Mouse (Mus musculus) forebrain, embryonic 13.5 days (tissue): ENCODE results near the gene Kmt2b. TPM values are rescaled to one million over a fixed set of nuclear protein-coding genes. Genes with fewer than 3 reads are reported as not detected.

ENCODE experiments used
- ATAC-seq: fragments of 200-750 bp; cut with Nextera tagmentation; 2 replicates; pipeline ENCODE4 v1.8.0; 2017
- H3K27ac ChIP-seq: fragments of 300-500 bp; sonication (generic); 2 replicates; pipeline ENCODE4 v1.5.1; 2015; ENCODE audit warnings: inconsistent platforms, mild to moderate bottlenecking, moderate library complexity
- H3K27me3 ChIP-seq: fragments of 300-500 bp; sonication (generic); 2 replicates; pipeline ENCODE4 v1.6.1; 2015; ENCODE audit warnings: mild to moderate bottlenecking, inconsistent platforms
- H3K36me3 ChIP-seq: fragments of 300-500 bp; sonication (generic); 2 replicates; pipeline ENCODE4 v1.6.1; 2015; ENCODE audit warnings: mild to moderate bottlenecking, inconsistent platforms; ENCODE audit not compliant: poor library complexity, severe bottlenecking
- H3K4me1 ChIP-seq: fragments of 300-500 bp; sonication (generic); 2 replicates; pipeline ENCODE4 v1.6.1; 2015; ENCODE audit warnings: inconsistent platforms
- H3K4me2 ChIP-seq: fragments of 300-500 bp; sonication (generic); 2 replicates; pipeline ENCODE4 v1.6.1; 2015; ENCODE audit warnings: inconsistent platforms, mild to moderate bottlenecking, moderate library complexity
- H3K4me3 ChIP-seq: fragments of 300-500 bp; sonication (generic); 2 replicates; pipeline ENCODE4 v1.5.1; 2015; ENCODE audit warnings: mild to moderate bottlenecking, inconsistent platforms
- H3K9ac ChIP-seq: fragments of 300-500 bp; sonication (generic); 2 replicates; pipeline ENCODE4 v1.6.1; 2015; ENCODE audit warnings: mild to moderate bottlenecking, inconsistent platforms
- H3K9me3 ChIP-seq: fragments of 300-500 bp; sonication (generic); replicated peaks from 2 replicates; pipeline ENCODE4 v1.6.1; 2016; ENCODE audit warnings: inconsistent platforms
- WGBS: fragments of 180-500 bp; shearing (Covaris S2); methylation state at CpG from one replicate; pipeline ENCODE4 v1.1.7; 2015; 5-methylcytosine and 5-hydroxymethylcytosine counted together
- polyA plus RNA-seq: library from polyadenylated mRNA; unstranded; fragments of >200 nt; fragmentation: Nextera tagmentation; extraction: Ambion mirVana; gene quantifications from 2 replicates; pipeline ENCODE4 v1.2.1, GENCODE M21; 2015

Gene Kmt2b
- polyA plus RNA-seq, 1 experiment from 2014 or later, result 11.6 TPM

GRCm38 (mm10) chr7:30614454-30614853, 25.9 kb upstream of the Kmt2b start:
- no peaks in the 10 kb centered on the region for H3K27me3 ChIP-seq
- H3K4me3 ChIP-seq, result no peak overlapping the region
- ATAC-seq, result no peak
- H3K36me3 ChIP-seq, result peaks cover 41% of the 10 kb centered on the region
- 85% methylated on average over 2 of the region's 2 CpGs for WGBS
- H3K4me2 ChIP-seq, result no peak overlapping the region
- H3K27ac ChIP-seq, result no peak overlapping the region
- no peak overlapping the region for H3K9ac ChIP-seq
- H3K9me3 ChIP-seq, result no peaks in the 10 kb centered on the region
- H3K4me1 ChIP-seq, result no peaks in the 10 kb centered on the region

GRCm38 (mm10) chr7:30613529-30614112, 25.1 kb upstream of the Kmt2b start:
- H3K9me3 ChIP-seq, result no peaks in the 10 kb centered on the region
- H3K4me1 ChIP-seq, result no peaks in the 10 kb centered on the region
- H3K27me3 ChIP-seq, result no peaks in the 10 kb centered on the region
- H3K4me2 ChIP-seq, result no peak overlapping the region
- peak; percentile 48; the same call in 1 of the 2 replicates for ATAC-seq
- H3K36me3 ChIP-seq, result peaks cover 32% of the 10 kb centered on the region
- no peak overlapping the region for H3K9ac ChIP-seq
- H3K27ac ChIP-seq, result no peak overlapping the region
- WGBS, result 22% methylated on average over 14 of the region's 14 CpGs
- no peak overlapping the region for H3K4me3 ChIP-seq

GRCm38 (mm10) chr7:30612654-30613402, 24.3 kb upstream of the Kmt2b start, which contains the start of gene Upk1a:
Gene Upk1a, minus strand, starts transcription at chr7:30612847.
- H3K9ac ChIP-seq, result no peak within 1 kb of the TSS
- 79% methylated on average over 8 of the region's 8 CpGs for WGBS
- no peaks in the 10 kb centered on the region for H3K4me1 ChIP-seq
- H3K9me3 ChIP-seq, result no peaks in the 10 kb centered on the region
- H3K27ac ChIP-seq, result no peak within 1 kb of the TSS
- peaks cover 24% of the 10 kb centered on the region for H3K36me3 ChIP-seq
- no peak within 1 kb of the TSS for H3K4me3 ChIP-seq
- peak; percentile 16; the same call in 1 of the 2 replicates for ATAC-seq
- H3K4me2 ChIP-seq, result no peak within 1 kb of the TSS
- no peaks in the 10 kb centered on the region for H3K27me3 ChIP-seq

- WGBS, result 62% methylated on average over 7 of the region's 7 CpGs
- no peaks in the 10 kb centered on the region for H3K4me1 ChIP-seq
- H3K9me3 ChIP-seq, result no peaks in the 10 kb centered on the region
- no peak overlapping the region for H3K27ac ChIP-seq
- no peak for ATAC-seq
- no peaks in the 10 kb centered on the region; the same call in 1 of the 2 replicates for H3K36me3 ChIP-seq
- no peak overlapping the region for H3K9ac ChIP-seq
- H3K4me2 ChIP-seq, result no peak overlapping the region
- H3K4me3 ChIP-seq, result no peak overlapping the region
- no peaks in the 10 kb centered on the region for H3K27me3 ChIP-seq
These were observed 21.5 kb upstream of the Kmt2b start for GRCm38 (mm10) chr7:30610043-30610442.

DNA sequence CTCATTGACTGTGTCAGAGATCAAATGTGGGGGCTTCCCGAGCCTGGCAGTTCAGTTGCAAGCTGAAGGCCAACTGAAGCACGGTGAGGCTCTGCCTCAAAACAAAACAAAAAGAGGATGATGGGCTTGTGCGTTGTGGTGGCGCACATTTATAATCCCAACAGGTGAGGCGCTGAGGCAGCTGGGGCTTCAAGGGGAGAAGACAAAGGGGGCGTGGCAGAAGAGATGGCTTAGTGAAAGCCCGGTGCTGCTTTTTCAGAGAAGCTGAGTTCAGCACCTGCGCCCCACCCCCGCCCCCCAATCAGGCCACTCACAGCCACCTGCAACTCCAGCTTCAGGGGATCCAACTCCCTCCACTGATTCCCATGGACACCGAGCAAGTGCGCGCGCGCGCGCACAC, 19.9 kb upstream of the Kmt2b start:
- H3K9ac ChIP-seq, result no peak overlapping the region
- H3K36me3 ChIP-seq, result no peaks in the 10 kb centered on the region
- ATAC-seq, result no peak
- no peak overlapping the region for H3K27ac ChIP-seq
- H3K9me3 ChIP-seq, result no peaks in the 10 kb centered on the region
- 44% methylated on average over 16 of the region's 16 CpGs for WGBS
- H3K4me1 ChIP-seq, result no peaks in the 10 kb centered on the region
- no peak overlapping the region for H3K4me2 ChIP-seq
- H3K4me3 ChIP-seq, result no peak overlapping the region
- H3K27me3 ChIP-seq, result no peaks in the 10 kb centered on the region

DNA sequence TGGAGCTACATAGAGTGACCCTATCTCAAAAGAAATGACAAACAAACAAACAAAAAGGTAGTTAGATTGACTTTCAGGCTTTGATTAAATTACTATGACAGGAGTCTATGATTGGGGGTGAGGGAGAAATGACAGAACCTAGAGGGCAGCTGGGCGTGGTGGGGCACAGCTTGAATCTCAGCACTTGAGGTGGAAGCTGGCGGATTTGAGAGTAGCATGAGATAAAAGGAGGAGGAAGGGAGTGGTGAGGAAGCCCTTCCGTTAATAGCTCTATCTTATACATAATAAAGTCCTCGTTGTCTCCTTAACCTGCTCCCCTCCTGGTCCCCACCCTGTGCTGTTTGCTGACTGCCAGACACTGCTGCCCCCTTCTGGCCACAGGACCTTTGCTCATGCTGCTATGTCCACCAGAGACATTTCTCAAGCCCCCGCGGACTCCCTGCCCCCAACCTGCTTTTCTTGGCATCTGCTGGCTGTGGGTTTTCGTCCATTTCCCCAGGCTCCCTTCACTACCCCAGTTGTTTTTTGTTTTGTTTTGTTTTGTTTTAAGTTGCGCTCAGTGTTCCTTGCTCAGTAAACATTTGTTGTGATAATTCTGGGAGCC, 19.3 kb upstream of the Kmt2b start:
- H3K9me3 ChIP-seq, result no peaks in the 10 kb centered on the region
- H3K27ac ChIP-seq, result no peak overlapping the region
- no peaks in the 10 kb centered on the region for H3K36me3 ChIP-seq
- no peaks in the 10 kb centered on the region for H3K27me3 ChIP-seq
- no peak overlapping the region for H3K4me3 ChIP-seq
- H3K4me1 ChIP-seq, result no peaks in the 10 kb centered on the region
- 32% methylated on average over 8 of the region's 8 CpGs for WGBS
- 0 out of 2 replicates have a peak, but pooled peaks have one; percentile 41 for ATAC-seq
- no peak overlapping the region for H3K9ac ChIP-seq
- H3K4me2 ChIP-seq, result no peak overlapping the region

DNA sequence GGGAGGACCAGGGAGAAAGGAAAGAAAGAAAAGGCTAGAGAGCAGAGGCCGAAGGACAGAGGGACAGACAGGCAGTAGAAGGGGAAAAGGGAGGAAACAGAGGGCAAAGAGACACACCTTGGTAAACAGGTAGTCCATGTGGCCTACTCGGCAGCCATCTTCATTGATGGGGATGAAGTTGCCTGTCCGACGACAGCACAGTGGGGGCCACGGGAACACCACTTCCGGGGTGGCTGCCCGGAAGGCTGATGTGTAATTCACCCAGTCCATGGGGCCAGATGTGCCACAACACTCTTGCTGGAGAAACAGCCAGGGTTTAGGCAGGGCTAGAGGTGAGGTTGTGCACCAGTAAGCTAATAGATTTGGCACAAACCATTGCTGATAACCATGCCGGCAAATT, 16.4 kb upstream of the Kmt2b start:
- no peak overlapping the region for H3K4me2 ChIP-seq
- H3K4me1 ChIP-seq, result peaks cover 8% of the 10 kb centered on the region
- no peak overlapping the region for H3K4me3 ChIP-seq
- no peaks in the 10 kb centered on the region for H3K36me3 ChIP-seq
- no peak overlapping the region for H3K9ac ChIP-seq
- H3K27me3 ChIP-seq, result no peaks in the 10 kb centered on the region
- 90% methylated on average over 8 of the region's 8 CpGs for WGBS
- H3K9me3 ChIP-seq, result no peaks in the 10 kb centered on the region
- H3K27ac ChIP-seq, result no peak overlapping the region
- no peak for ATAC-seq

GRCm38 (mm10) chr7:30604424-30604823, 15.9 kb upstream of the Kmt2b start:
- Histone ChIP-seq H3K9ac (no peak overlapping the region), H3K27me3 (no peaks in the 10 kb centered on the region), H3K4me2 (no peak overlapping the region), H3K36me3 (no peaks in the 10 kb centered on the region), H3K4me1 (peaks cover 12% of the 10 kb centered on the region), H3K4me3 (no peak overlapping the region), H3K27ac (no peak overlapping the region), H3K9me3 (no peaks in the 10 kb centered on the region)
- ATAC-seq, result no peak
- 66% methylated on average over 8 of the region's 8 CpGs for WGBS

DNA sequence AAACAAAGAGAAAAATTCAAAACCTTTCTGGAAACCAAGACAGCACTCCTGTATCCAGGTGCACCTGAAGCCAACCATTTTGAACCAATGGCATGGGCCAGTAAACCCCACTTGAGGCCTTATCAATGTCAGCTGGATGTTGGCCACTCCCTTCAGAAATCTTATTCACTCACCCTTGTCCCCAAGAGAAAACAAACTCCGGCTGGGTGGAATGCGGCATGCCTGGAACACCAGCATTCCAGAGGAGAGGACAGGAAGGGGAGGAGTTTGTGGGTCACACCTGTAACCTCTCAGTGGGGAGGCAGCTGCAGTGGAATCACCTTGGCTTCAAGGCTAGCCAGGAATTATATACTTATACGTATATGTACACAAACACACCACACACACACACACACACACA, 14.1 kb upstream of the Kmt2b start:
- no peak overlapping the region for H3K9ac ChIP-seq

GRCm38 (mm10) chr7:30600651-30601050, 12.1 kb upstream of the Kmt2b start:
- H3K4me2 ChIP-seq, result peak overlapping the region; percentile 40
- H3K4me1 ChIP-seq, result peaks cover 13% of the 10 kb centered on the region
- H3K27me3 ChIP-seq, result no peaks in the 10 kb centered on the region
- H3K36me3 ChIP-seq, result no peaks in the 10 kb centered on the region
- ATAC-seq, result no peak
- H3K4me3 ChIP-seq, result no peak overlapping the region
- peak overlapping the region; percentile 27 for H3K9ac ChIP-seq
- H3K9me3 ChIP-seq, result no peaks in the 10 kb centered on the region
- 73% methylated on average over 7 of the region's 7 CpGs for WGBS
- no peak overlapping the region for H3K27ac ChIP-seq

More for the DNA sequence above, 14.1 kb upstream of the Kmt2b start:
- H3K36me3 ChIP-seq, result no peaks in the 10 kb centered on the region
- 60% methylated on average over 3 of the region's 3 CpGs for WGBS
- H3K4me2 ChIP-seq, result no peak overlapping the region
- no peak overlapping the region for H3K4me3 ChIP-seq
- no peak for ATAC-seq
- H3K9me3 ChIP-seq, result no peaks in the 10 kb centered on the region
- no peaks in the 10 kb centered on the region for H3K27me3 ChIP-seq
- H3K4me1 ChIP-seq, result peaks cover 13% of the 10 kb centered on the region
- no peak overlapping the region for H3K27ac ChIP-seq

- Histone ChIP-seq H3K9me3 (no peaks in the 10 kb centered on the region), H3K4me2 (peak overlapping the region; percentile 40), H3K27me3 (no peaks in the 10 kb centered on the region), H3K9ac (0 out of 2 replicates have a peak overlapping the region, but pooled peaks have one; percentile 27), H3K36me3 (no peaks in the 10 kb centered on the region), H3K4me1 (peaks cover 13% of the 10 kb centered on the region), H3K4me3 (peak overlapping the region; percentile 4; the same call in 1 of the 2 replicates), H3K27ac (no peak overlapping the region; the same call in 1 of the 2 replicates)
- ATAC-seq, result peak; percentile 99
- 0% methylated on average over 16 of the region's 16 CpGs for WGBS
These were observed 11.4 kb upstream of the Kmt2b start for GRCm38 (mm10) chr7:30599933-30600353.

DNA sequence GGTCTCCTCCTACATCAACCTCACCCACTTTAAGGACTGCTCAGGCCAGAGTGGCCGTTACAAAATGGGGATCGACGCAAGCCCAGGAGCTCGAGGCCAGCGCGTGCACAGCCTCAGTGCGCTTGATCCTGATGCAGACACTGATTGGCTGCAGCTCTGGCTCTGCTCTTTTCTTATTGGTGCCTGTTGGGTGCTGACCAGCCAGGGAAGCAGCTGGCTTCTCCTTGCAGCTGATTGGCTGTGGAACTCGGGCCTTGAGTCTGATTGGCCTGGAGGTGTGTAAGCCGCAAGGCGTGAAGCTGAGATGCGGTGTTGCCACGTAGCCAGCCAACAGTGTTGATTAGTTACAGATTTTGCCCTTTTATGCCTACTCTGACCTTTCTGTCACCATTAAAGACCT, 10.3 kb upstream of the Kmt2b start, which contains the start of gene Zbtb32:
Gene Zbtb32, minus strand, starts transcription at position 124 of the 400 bp plus-strand sequence.
- H3K4me1 ChIP-seq, result peaks cover 13% of the 10 kb centered on the region
- H3K4me3 ChIP-seq, result peak within 1 kb of the TSS; percentile 4; the same call in 1 of the 2 replicates
- H3K27ac ChIP-seq, result no peak within 1 kb of the TSS; the same call in 1 of the 2 replicates

More for the DNA sequence above, 10.3 kb upstream of the Kmt2b start, which contains the start of gene Zbtb32:
- 98% methylated on average over 12 of the region's 12 CpGs for WGBS
- Histone ChIP-seq H3K36me3 (no peaks in the 10 kb centered on the region), H3K27me3 (no peaks in the 10 kb centered on the region), H3K9ac (no peak within 1 kb of the TSS), H3K4me2 (peak within 1 kb of the TSS; percentile 40), H3K9me3 (no peaks in the 10 kb centered on the region)
- no peak for ATAC-seq
